Mouse (Mus musculus) spleen, adult 2 months (tissue): ENCODE measurements around the gene Col6a5.

Source experiments
- CTCF ChIP-seq: fragments of 200-500 bp; IDR thresholded peaks from 2 replicates; pipeline ENCODE4 v1.5.1; 2011; ENCODE audit warnings: mild to moderate bottlenecking, inconsistent platforms; ENCODE audit not compliant: insufficient read depth, insufficient read length, insufficient replicate concordance; ENCODE audit errors: extremely low read depth
- POLR2A ChIP-seq: fragments of 200-500 bp; IDR thresholded peaks from 2 replicates; pipeline ENCODE4 v1.6.1; 2011; ENCODE audit warnings: low read depth, low read length, inconsistent platforms

DNA sequence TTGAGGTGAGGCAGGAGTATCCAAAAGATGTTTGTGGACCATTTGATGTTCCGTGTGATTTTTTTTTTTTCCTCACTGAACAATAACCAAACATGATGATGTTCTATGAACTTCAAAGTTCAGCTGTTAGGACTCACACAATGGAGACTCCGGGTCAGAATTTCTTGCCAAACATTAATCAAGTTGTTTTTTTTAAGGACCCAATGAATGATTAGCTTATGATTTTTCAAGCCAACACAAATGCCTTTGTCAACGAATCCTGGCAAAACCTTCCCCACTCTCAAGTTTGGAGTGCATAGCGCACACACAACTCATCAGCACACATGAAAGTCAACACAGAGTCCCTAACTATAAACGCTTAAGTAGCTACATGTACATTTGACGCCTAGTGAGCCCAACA is 139.7 kb downstream of the Col6a5 start:
- TF ChIP-seq CTCF (no peak), POLR2A (no peak)
